Mouse (Mus musculus) myocyte (in vitro differentiated cells): ENCODE measurements at regions not wholly inside any gene's neighbourhood (a gene's known extent, or its start where the extent isn't known, plus 50 kb on each side); places are given as distances from the start of the nearest gene placed in this dataset.

Experiments used
- H3K27me3 ChIP-seq: one replicate; pipeline ENCODE4 v1.6.1; 2011; ENCODE audit not compliant: control insufficient read depth, insufficient read depth, insufficient read length
- H3K36me3 ChIP-seq: one replicate; pipeline ENCODE4 v1.6.1; 2011; ENCODE audit not compliant: control insufficient read depth, insufficient read depth
- H3K4me2 ChIP-seq: one replicate; pipeline ENCODE4 v1.6.1; 2011; ENCODE audit warnings: low read depth, control low read depth
- H3K4me3 ChIP-seq: one replicate; pipeline ENCODE4 v1.5.1; 2011; ENCODE audit warnings: mild to moderate bottlenecking, control low read depth, moderate library complexity
- H3K79me2 ChIP-seq: one replicate; pipeline ENCODE4 v1.6.1; 2011; ENCODE audit not compliant: control insufficient read depth, insufficient read depth
- H3ac ChIP-seq: one replicate; pipeline ENCODE4 v1.6.1; 2011; ENCODE audit not compliant: control insufficient read depth, insufficient read length
- CEBPB ChIP-seq: IDR thresholded peaks from 2 replicates; pipeline ENCODE4 v1.6.1; 2011; ENCODE audit warnings: mild to moderate bottlenecking, moderate library complexity; ENCODE audit not compliant: poor library complexity, insufficient read depth, severe bottlenecking
- MAX ChIP-seq: IDR thresholded peaks from one replicate; pipeline ENCODE4 v1.6.1; 2011; ENCODE audit warnings: low read depth, mild to moderate bottlenecking, control low read depth
- MYOG ChIP-seq, 3 experiments: IDR thresholded peaks; one replicate each; pipeline ENCODE4 v1.6.1; 2011; ENCODE audit warnings: control low read depth in 2 of 3, low read depth in 2 of 3, mild to moderate bottlenecking in 2 of 3; ENCODE audit not compliant: insufficient read length in 2 of 3, control insufficient read depth in 1 of 3, insufficient read depth in 1 of 3
- POLR2A ChIP-seq: IDR thresholded peaks from one replicate; pipeline ENCODE4 v1.6.1; 2011; ENCODE audit warnings: low read depth, mild to moderate bottlenecking, control low read depth, moderate library complexity; ENCODE audit not compliant: insufficient read length
- POLR2AphosphoS2 ChIP-seq: IDR thresholded peaks from one replicate; pipeline ENCODE4 v1.6.1; 2011; ENCODE audit warnings: low read depth, control low read depth; ENCODE audit not compliant: insufficient read length
- REST ChIP-seq: IDR thresholded peaks from one replicate; pipeline ENCODE4 v1.6.1; 2011; ENCODE audit warnings: mild to moderate bottlenecking, control low read depth, moderate library complexity; ENCODE audit not compliant: insufficient read depth, insufficient read length
- SRF ChIP-seq: IDR thresholded peaks from one replicate; pipeline ENCODE4 v1.6.1; 2011; ENCODE audit warnings: low read depth; ENCODE audit not compliant: control insufficient read depth, insufficient read length
- TCF12 ChIP-seq: IDR thresholded peaks from one replicate; pipeline ENCODE4 v1.6.1; 2011; ENCODE audit warnings: mild to moderate bottlenecking, control low read depth; ENCODE audit not compliant: poor library complexity, insufficient read depth, severe bottlenecking
- TCF3 ChIP-seq: IDR thresholded peaks from one replicate; pipeline ENCODE4 v1.6.1; 2011; ENCODE audit warnings: low read depth, control low read depth; ENCODE audit not compliant: insufficient read length

GRCm38 (mm10) chr10:117431086-117431619 is 51.3 kb upstream of the Cpsf6 start:
- no peak overlapping the region for H3K4me2 ChIP-seq
- TF ChIP-seq POLR2AphosphoS2 (no peak), MAX (no peak), REST (no peak), TCF3 (no peak), TCF12 (no peak), SRF (no peak)
- peaks cover 4% of the 10 kb centered on the region for H3K27me3 ChIP-seq
- no peaks in the 10 kb centered on the region for H3K36me3 ChIP-seq
- H3K4me3 ChIP-seq: no peak overlapping the region
- H3ac ChIP-seq: no peak overlapping the region
- H3K79me2 ChIP-seq: no peaks in the 10 kb centered on the region

GRCm38 (mm10) chr10:117430224-117430884 is 50.5 kb upstream of the Cpsf6 start:
- no peak for TF ChIP-seq MYOG (IDR thresholded peaks at IDR 0.05; ENCODE audit: control insufficient read depth in 1 of 3, insufficient read depth in 1 of 3, insufficient read length in 2 of 3, low read depth in 2 of 3)
- TF ChIP-seq POLR2AphosphoS2: no peak
- no peak for TF ChIP-seq MAX
- no peak for TF ChIP-seq TCF3
- Histone ChIP-seq H3K36me3 (no peaks in the 10 kb centered on the region), H3K4me3 (no peak overlapping the region), H3ac (no peak overlapping the region), H3K4me2 (no peak overlapping the region), H3K79me2 (no peaks in the 10 kb centered on the region), H3K27me3 (peaks cover 8% of the 10 kb centered on the region)

GRCm38 (mm10) chr10:117429459-117430183 is 49.8 kb upstream of the Cpsf6 start:
- H3K4me2 ChIP-seq: no peak overlapping the region
- H3ac ChIP-seq: no peak overlapping the region
- no peak overlapping the region for H3K4me3 ChIP-seq
- H3K79me2 ChIP-seq: no peaks in the 10 kb centered on the region
- TF ChIP-seq MYOG (IDR thresholded peaks at IDR 0.05; ENCODE audit: control insufficient read depth in 1 of 3, insufficient read depth in 1 of 3, insufficient read length in 2 of 3, low read depth in 2 of 3) (no peak), CEBPB (no peak), POLR2A (no peak)
- no peaks in the 10 kb centered on the region for H3K36me3 ChIP-seq
- peaks cover 10% of the 10 kb centered on the region for H3K27me3 ChIP-seq
